Mouse (Mus musculus) B cell, adult 62 days (primary cell): ENCODE measurements around the gene Cyp2w1. TPM values are rescaled to one million over a fixed set of nuclear protein-coding genes. Genes with fewer than 3 reads are reported as not detected.

Source experiments
- total RNA-seq: library from RNA; stranded (reverse); gene quantifications from 4 replicates; pipeline ENCODE4 v1.2.4, GENCODE M21; 2023

Gene Cyp2w1
- total RNA-seq, result not detected in 4 replicates

GRCm38 (mm10) chr5:139352317-139352716 is at the start of gene Cyp2w1:
Cyp2w1 (plus strand) TSS chr5:139352617.

GRCm38 (mm10) chr5:139325395-139325966 is 26.9 kb upstream of the Cyp2w1 start, which contains the start of gene Adap1:
Adap1 (minus strand) TSS chr5:139325622.

GRCm38 (mm10) chr5:139351134-139351533 is 1.3 kb upstream of the Cyp2w1 start, which contains the start of gene Cox19:
Cox19 (minus strand) TSS chr5:139351418.

GRCm38 (mm10) chr5:139377468-139378270 is 25.3 kb downstream of the Cyp2w1 start, which contains the start of gene Gpr146:
Gpr146 (plus strand) TSS chr5:139377697.

GRCm38 (mm10) chr5:139404801-139405401 is 52.5 kb downstream of the Cyp2w1 start, which contains the start of gene C130050O18Rik:
C130050O18Rik (plus strand) TSS chr5:139405280.

Other genes with a start within 250 kb of the Cyp2w1 start
- gene Prkar1b, start 202.6 kb upstream of the Cyp2w1 start, total RNA-seq, result 0.83 to 1.5 TPM (median 1.2 TPM) in 3 of 4 replicates, not detected in the other
- gene Dnaaf5, start 202.4 kb upstream of the Cyp2w1 start, total RNA-seq, result 11.0 to 19.5 TPM (median 14.0 TPM) in 4 replicates
- gene Sun1, start 152.0 kb upstream of the Cyp2w1 start, total RNA-seq, result 56.6 to 69.0 TPM (median 62.6 TPM) in 4 replicates
- 35.7 to 48.7 TPM (median 38.7 TPM) in 4 replicates for gene Get4, start 100.3 kb upstream of the Cyp2w1 start, total RNA-seq
- 26.4 to 35.7 TPM (median 31.7 TPM) in 4 replicates for gene Adap1, start 27.0 kb upstream of the Cyp2w1 start, total RNA-seq
- 18.2 to 23.2 TPM (median 20.8 TPM) in 4 replicates for gene Cox19, start 1.2 kb upstream of the Cyp2w1 start, total RNA-seq
- gene Gpr146, start 25.1 kb downstream of the Cyp2w1 start, total RNA-seq, result 11.2 to 11.9 TPM (median 11.4 TPM) in 4 replicates
- 1.0 TPM in 1 of 4 replicates, not detected in the others for gene C130050O18Rik, start 52.7 kb downstream of the Cyp2w1 start, total RNA-seq
- not detected in 4 replicates for gene Gper1, start 70.5 kb downstream of the Cyp2w1 start, total RNA-seq
- gene 3110082I17Rik, start 107.9 kb downstream of the Cyp2w1 start, total RNA-seq, result 5.9 to 9.2 TPM (median 6.5 TPM) in 4 replicates
- 43.7 to 53.9 TPM (median 51.1 TPM) in 4 replicates for gene Zfand2a, start 131.9 kb downstream of the Cyp2w1 start, total RNA-seq
- not detected in 4 replicates for gene Uncx, start 190.9 kb downstream of the Cyp2w1 start, total RNA-seq